Comparison of ENCODE assay signal across 8 mouse cellular contexts in the genomic region with DNA sequence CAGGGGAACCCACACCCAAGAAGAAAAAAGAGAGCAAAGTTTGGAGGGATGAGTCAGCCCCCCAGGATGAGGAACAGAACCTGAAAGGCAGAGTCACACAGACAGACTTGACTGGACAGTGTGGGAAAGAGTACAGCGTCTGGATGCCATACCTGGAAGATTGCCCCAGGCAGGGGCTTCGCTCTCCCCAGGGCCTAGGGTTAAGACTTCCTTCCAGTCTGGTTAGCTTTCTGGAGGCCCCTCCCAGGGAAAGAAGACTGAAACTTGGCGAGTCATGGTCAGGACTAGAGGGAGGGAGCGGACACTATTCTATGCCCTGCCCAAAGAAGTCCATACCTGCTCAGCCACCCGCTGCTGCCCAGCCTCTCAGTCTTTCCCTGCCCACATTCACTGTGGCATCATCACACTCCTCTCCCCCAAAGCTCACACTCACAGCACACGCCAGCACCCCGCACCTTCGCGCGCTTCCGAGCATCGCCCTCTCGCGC. TPM values are rescaled to one million over a fixed set of nuclear protein-coding genes. Genes with fewer than 3 reads are reported as not detected.
A peak's percentile ranks its signal among the peaks of the same experiment; 100 is the strongest.
DNase-seq lines count a peak whose midpoint lies in the region; ATAC-seq and TF ChIP-seq lines count a peak whose summit lies in the region.

No protein-coding gene starts in this region.

- peak overlapping the region; percentile 89 for H3K4me3 ChIP-seq in testis, adult 2 months (ENCODE audit: control insufficient read depth, low read depth, low read length)
- no peak overlapping the region for H3K4me3 ChIP-seq in liver, embryonic 14.5 days (ENCODE audit: insufficient read depth in 1 of 2, low read depth in 2 of 2, low read length in 2 of 2)

- peak; percentile 76 for DNase-seq in cerebellum, adult 11-12 months
- DNase-seq in cerebellum, postnatal 14 days, result no peak
- DNase-seq in testis, postnatal 10 days (ENCODE audit: low spot score), result no peak
- no peak for DNase-seq in liver, embryonic 14.5 days (ENCODE audit: low read depth in 3 of 3, low spot score in 3 of 3)
- DNase-seq in right cerebral cortex, postnatal 14 days, result no peak
- DNase-seq in adrenal gland, postnatal 10 days, result no peak
- no peak for DNase-seq in layer of hippocampus, postnatal 25 days (ENCODE audit: extremely low spot score in 1 of 2, low spot score in 1 of 2)

- no peak overlapping the region for H3K9ac ChIP-seq in liver, embryonic 14.5 days (replicated peaks)

- no peaks in the 10 kb centered on the region for H3K27me3 ChIP-seq in testis, adult 2 months (ENCODE audit: control insufficient read depth, insufficient read depth, low read length)
- H3K27me3 ChIP-seq in liver, embryonic 14.5 days (ENCODE audit: control insufficient read depth, insufficient read depth, low read length), result peaks cover 38% of the 10 kb centered on the region

- H3K9me3 ChIP-seq in liver, embryonic 14.5 days (ENCODE audit: control insufficient read depth, low read length), result no peaks in the 10 kb centered on the region; the same call in 1 of the 2 replicates

- peaks cover 10% of the 10 kb centered on the region for H3K4me1 ChIP-seq in testis, adult 2 months (ENCODE audit: control insufficient read depth, insufficient read depth, low read length)
- peaks cover 0 to 2% of the 10 kb centered on the region in 2 experiments; a peak in 1 of 4 replicates for H3K4me1 ChIP-seq in liver, embryonic 14.5 days (replicated peaks; ENCODE audit: control insufficient read depth in 2 of 2, insufficient read depth in 2 of 2, low read length in 1 of 2)

- TF ChIP-seq POLR2A in testis, adult 2 months (IDR thresholded peaks at IDR 0.05; ENCODE audit: control insufficient read depth, low read depth, low read length), result no peak

- no peak for ATAC-seq in liver, embryonic 14.5 days (ENCODE audit: insufficient read depth)

- no peak for TF ChIP-seq CTCF in testis, adult 2 months (IDR thresholded peaks at IDR 0.05; ENCODE audit: control insufficient read depth, insufficient read depth, insufficient replicate concordance, low read depth, low read length)
- no peak for TF ChIP-seq CTCF in liver, embryonic 14.5 days (IDR thresholded peaks at IDR 0.05; ENCODE audit: low read depth)

- 8% methylated on average over 14 of the region's 14 CpGs for WGBS in liver, embryonic 14.5 days (ENCODE audit: insufficient replicate concordance)

- no peak for TF ChIP-seq EP300 in liver, embryonic 14.5 days (IDR thresholded peaks at IDR 0.05; ENCODE audit: low read depth)

- no peaks in the 10 kb centered on the region for H3K36me3 ChIP-seq in testis, adult 2 months (ENCODE audit: control insufficient read depth, insufficient read depth, low read length)
- H3K36me3 ChIP-seq in liver, embryonic 14.5 days (replicated peaks; ENCODE audit: control insufficient read depth, insufficient read depth, low read depth), result no peaks in the 10 kb centered on the region

- no peak overlapping the region for H3K27ac ChIP-seq in testis, adult 2 months (ENCODE audit: control insufficient read depth, insufficient read depth, low read depth, low read length)
- no peak overlapping the region for H3K27ac ChIP-seq in liver, embryonic 14.5 days

- peak overlapping the region; percentile 58 for H3K4me2 ChIP-seq in liver, embryonic 14.5 days (ENCODE audit: low read depth)

RNA-seq across cellular contexts. Expression of gene Cadm4, which starts 0.8 kb away (rescaled TPM):
- 1.8 and 2.5 TPM in 2 replicates for polyA plus RNA-seq in testis, adult 2 months (2012; rRNA removed)
- polyA plus RNA-seq in liver, embryonic 14.5 days (2012; rRNA removed), result 0.43 and 0.48 TPM in 2 replicates
- 0.05 TPM in 1 of 2 replicates, not detected in the other for polyA plus RNA-seq in liver, embryonic 14.5 days (2014; fragmentation: Nextera tagmentation; extraction: Ambion mirVana)
- 1 to 10 TPM; 6.4 to 8.6 TPM for total RNA-seq in adrenal gland, postnatal 10 days (2021)
- total RNA-seq in layer of hippocampus, postnatal 25 days (2021), result 100 to 1,000 TPM; 156 to 179 TPM

RNA-seq across cellular contexts. Expression of gene Plaur, which starts 18.7 kb away (rescaled TPM):
- polyA plus RNA-seq in testis, adult 2 months (2012; rRNA removed), result 0.38 TPM in 1 of 2 replicates, not detected in the other
- 1.7 and 2.1 TPM in 2 replicates for polyA plus RNA-seq in liver, embryonic 14.5 days (2012; rRNA removed)
- 2.7 and 3.5 TPM in 2 replicates for polyA plus RNA-seq in liver, embryonic 14.5 days (2014; fragmentation: Nextera tagmentation; extraction: Ambion mirVana)
- total RNA-seq in adrenal gland, postnatal 10 days (2021), result 1 to 10 TPM; 6.7 to 9.4 TPM
- 1 to 10 TPM in 1 of 2 experiments, under 1 TPM in 1; 0.40 to 1.0 TPM for total RNA-seq in layer of hippocampus, postnatal 25 days (2021)

RNA-seq across cellular contexts. Expression of gene Zfp428, which starts 25.8 kb away (rescaled TPM):
- 16.8 and 20.3 TPM in 2 replicates for polyA plus RNA-seq in testis, adult 2 months (2012; rRNA removed)
- polyA plus RNA-seq in liver, embryonic 14.5 days (2012; rRNA removed), result 3.8 and 4.0 TPM in 2 replicates
- 2.3 TPM in 2 replicates for polyA plus RNA-seq in liver, embryonic 14.5 days (2014; fragmentation: Nextera tagmentation; extraction: Ambion mirVana)
- total RNA-seq in adrenal gland, postnatal 10 days (2021), result 1 to 10 TPM; 6.0 to 9.1 TPM
- 10 to 100 TPM; 39.8 to 45.0 TPM for total RNA-seq in layer of hippocampus, postnatal 25 days (2021)

RNA-seq across cellular contexts. Expression of gene Irgc1, which starts 28.9 kb away (rescaled TPM):
- polyA plus RNA-seq in testis, adult 2 months (2012; rRNA removed), result 1,510 and 1,812 TPM in 2 replicates
- polyA plus RNA-seq in liver, embryonic 14.5 days (2012; rRNA removed), result not detected in 2 replicates
- polyA plus RNA-seq in liver, embryonic 14.5 days (2014; fragmentation: Nextera tagmentation; extraction: Ambion mirVana), result not detected in 2 replicates
- total RNA-seq in adrenal gland, postnatal 10 days (2021), result under 1 TPM in 1 of 2 experiments, not detected in 1; 0.27 TPM
- total RNA-seq in layer of hippocampus, postnatal 25 days (2021), result not detected

RNA-seq across cellular contexts. Expression of gene AC161166.1, which starts 31.2 kb away (rescaled TPM):
- 144 and 154 TPM in 2 replicates for polyA plus RNA-seq in testis, adult 2 months (2012; rRNA removed)
- polyA plus RNA-seq in liver, embryonic 14.5 days (2012; rRNA removed), result not detected in 2 replicates
- not detected in 2 replicates for polyA plus RNA-seq in liver, embryonic 14.5 days (2014; fragmentation: Nextera tagmentation; extraction: Ambion mirVana)
- total RNA-seq in adrenal gland, postnatal 10 days (2021), result not detected
- not detected for total RNA-seq in layer of hippocampus, postnatal 25 days (2021)

Comparison
In these comparisons a context has a peak if more than half of its experiments do, and no peak if none do; other contexts are left out.
1. RNA of gene Cadm4, which starts 0.8 kb away (total RNA-seq): 156 to 179 TPM in layer of hippocampus, postnatal 25 days; 6.4 to 8.6 TPM in adrenal gland, postnatal 10 days; every median in the first group is over 10 times any median in the second.
2. RNA of gene Zfp428, which starts 25.8 kb away (total RNA-seq): 39.8 to 45.0 TPM in layer of hippocampus, postnatal 25 days; 6.0 to 9.1 TPM in adrenal gland, postnatal 10 days; every median in the first group is over 4 times any median in the second.